Mouse (Mus musculus) myocyte (in vitro differentiated cells): ENCODE results near the gene Bbs1.

ENCODE experiments used
- POLR2A ChIP-seq: IDR thresholded peaks from one replicate; pipeline ENCODE4 v1.6.1; 2011; ENCODE audit warnings: low read depth, mild to moderate bottlenecking, control low read depth, moderate library complexity; ENCODE audit not compliant: insufficient read length
- REST ChIP-seq: IDR thresholded peaks from one replicate; pipeline ENCODE4 v1.6.1; 2011; ENCODE audit warnings: mild to moderate bottlenecking, control low read depth, moderate library complexity; ENCODE audit not compliant: insufficient read depth, insufficient read length
- TCF12 ChIP-seq: IDR thresholded peaks from one replicate; pipeline ENCODE4 v1.6.1; 2011; ENCODE audit warnings: mild to moderate bottlenecking, control low read depth; ENCODE audit not compliant: poor library complexity, insufficient read depth, severe bottlenecking
- USF1 ChIP-seq: IDR thresholded peaks from one replicate; pipeline ENCODE4 v1.6.1; 2011; ENCODE audit warnings: low read depth, mild to moderate bottlenecking, control low read depth, moderate library complexity

GRCm38 (mm10) chr19:4916827-4917226 is 10.4 kb upstream of the Bbs1 start:
- no peak for TF ChIP-seq TCF12
- no peak for TF ChIP-seq POLR2A
- TF ChIP-seq USF1: no peak
- no peak for TF ChIP-seq REST
